Mouse (Mus musculus) forebrain, embryonic 16.5 days (tissue): ENCODE measurements around the gene Plek2. TPM values are rescaled to one million over a fixed set of nuclear protein-coding genes. Genes with fewer than 3 reads are reported as not detected.

Experiments used
- ATAC-seq: fragments of 200-750 bp; cut with Nextera tagmentation; 2 replicates; pipeline ENCODE4 v1.8.0; 2017; ENCODE audit warnings: mild to moderate bottlenecking, moderate library complexity
- H3K27ac ChIP-seq: fragments of 300-500 bp; sonication (generic); 2 replicates; pipeline ENCODE4 v1.5.1; 2014; ENCODE audit warnings: low read length, control low read depth
- H3K27me3 ChIP-seq: fragments of 300-500 bp; sonication (generic); replicated peaks from 2 replicates; pipeline ENCODE4 v1.6.1; 2014; ENCODE audit warnings: low read length; ENCODE audit not compliant: control insufficient read depth, insufficient read depth
- H3K36me3 ChIP-seq: fragments of 300-500 bp; sonication (generic); 2 replicates; pipeline ENCODE4 v1.6.1; 2014; ENCODE audit not compliant: control insufficient read depth, insufficient read depth
- H3K4me1 ChIP-seq: fragments of 300-500 bp; sonication (generic); replicated peaks from 2 replicates; pipeline ENCODE4 v1.6.1; 2014; ENCODE audit warnings: low read length; ENCODE audit not compliant: control insufficient read depth, insufficient read depth
- H3K4me2 ChIP-seq: fragments of 300-500 bp; sonication (generic); 2 replicates; pipeline ENCODE4 v1.6.1; 2014; ENCODE audit warnings: mild to moderate bottlenecking, low read length, control low read depth
- H3K4me3 ChIP-seq: fragments of 300-500 bp; sonication (generic); replicated peaks from 2 replicates; pipeline ENCODE4 v1.5.1; 2014; ENCODE audit warnings: mild to moderate bottlenecking, low read length, control low read depth
- H3K9ac ChIP-seq: fragments of 300-500 bp; sonication (generic); replicated peaks from 2 replicates; pipeline ENCODE4 v1.6.1; 2014; ENCODE audit warnings: low read depth, low read length, control low read depth
- H3K9me3 ChIP-seq: fragments of 300-500 bp; sonication (generic); 2 replicates; pipeline ENCODE4 v1.6.1; 2016; ENCODE audit warnings: low read length; ENCODE audit not compliant: control insufficient read depth
- WGBS: fragments of 180-500 bp; shearing (Covaris S2); extraction: QIAGEN DNeasy Blood & Tissue Kit; methylation state at CpG from one replicate; pipeline ENCODE4 v1.1.7; 2014; 5-methylcytosine and 5-hydroxymethylcytosine counted together
- polyA plus RNA-seq: library from polyadenylated mRNA; unstranded; fragments of >200 nt; fragmentation: Nextera tagmentation; extraction: Ambion mirVana; gene quantifications from 2 replicates; pipeline ENCODE4 v1.2.1, GENCODE M21; 2015

Plek2 gene
- 0.96 and 1.1 TPM in 2 replicates for polyA plus RNA-seq

DNA sequence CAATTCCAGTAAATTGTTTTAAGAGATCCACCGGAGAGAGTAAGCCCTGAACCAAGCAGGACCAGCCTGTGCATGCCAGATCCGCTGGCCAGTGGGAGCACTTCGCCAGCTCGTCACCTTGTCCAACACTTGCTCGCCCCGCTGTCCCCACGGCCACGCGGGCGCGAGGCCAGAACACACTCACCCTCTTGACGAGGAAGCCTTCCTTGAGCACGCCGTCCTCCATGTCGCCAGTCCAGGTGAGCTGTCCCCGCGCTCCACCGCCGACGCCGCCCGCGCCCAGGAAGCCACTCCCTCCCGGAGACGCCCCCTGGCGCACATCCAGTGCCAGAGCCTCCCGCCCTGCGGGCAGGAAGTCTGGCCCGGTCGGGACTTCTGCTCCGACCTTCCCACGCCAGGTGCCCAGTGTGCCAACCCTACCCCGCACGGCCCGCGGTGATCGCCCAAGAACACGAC is at the start of gene Plek2:
Gene Plek2 (minus strand): TSS at position 258 of the 456 bp plus-strand sequence.
- ATAC-seq: no peak
- Histone ChIP-seq H3K36me3 (no peaks in the 10 kb centered on the region), H3K27ac (no peak within 1 kb of the TSS), H3K27me3 (peaks cover 24% of the 10 kb centered on the region), H3K9ac (peak within 1 kb of the TSS; percentile 51), H3K9me3 (no peaks in the 10 kb centered on the region), H3K4me1 (peaks cover 13% of the 10 kb centered on the region), H3K4me3 (peak within 1 kb of the TSS; percentile 47), H3K4me2 (peak within 1 kb of the TSS; percentile 92)
- WGBS: under 1% methylated on average over 38 of the region's 38 CpGs

DNA sequence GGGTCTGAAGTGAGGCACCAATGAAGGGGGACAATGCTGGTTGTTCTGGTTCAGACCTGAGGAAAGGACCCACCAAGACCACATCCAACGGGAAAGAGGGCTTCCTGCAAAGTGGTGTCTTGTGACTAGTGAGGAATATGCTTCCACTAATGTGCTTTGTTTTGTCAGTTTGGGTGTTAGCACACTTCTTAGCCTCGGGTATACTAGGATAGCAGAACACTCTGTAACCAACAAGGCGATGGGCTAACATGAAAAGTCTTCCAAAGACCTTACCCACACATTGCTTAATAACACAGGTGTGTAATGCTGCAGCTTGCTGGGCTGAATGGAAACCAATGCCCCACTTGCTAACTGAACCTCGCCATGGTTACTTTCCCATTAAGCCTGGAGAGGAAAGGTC is 49.6 kb upstream of the Plek2 start:
- no peak overlapping the region for H3K9ac ChIP-seq
- H3K4me3 ChIP-seq: no peak overlapping the region
- peaks cover 11% of the 10 kb centered on the region for H3K9me3 ChIP-seq
- no peaks in the 10 kb centered on the region for H3K27me3 ChIP-seq
- WGBS: 85% methylated on average over 4 of the region's 4 CpGs
- H3K36me3 ChIP-seq: peaks cover under 1% of the 10 kb centered on the region; the same call in 1 of the 2 replicates
- no peak for ATAC-seq
- no peak overlapping the region for H3K4me2 ChIP-seq
- no peaks in the 10 kb centered on the region for H3K4me1 ChIP-seq
- no peak overlapping the region for H3K27ac ChIP-seq

DNA sequence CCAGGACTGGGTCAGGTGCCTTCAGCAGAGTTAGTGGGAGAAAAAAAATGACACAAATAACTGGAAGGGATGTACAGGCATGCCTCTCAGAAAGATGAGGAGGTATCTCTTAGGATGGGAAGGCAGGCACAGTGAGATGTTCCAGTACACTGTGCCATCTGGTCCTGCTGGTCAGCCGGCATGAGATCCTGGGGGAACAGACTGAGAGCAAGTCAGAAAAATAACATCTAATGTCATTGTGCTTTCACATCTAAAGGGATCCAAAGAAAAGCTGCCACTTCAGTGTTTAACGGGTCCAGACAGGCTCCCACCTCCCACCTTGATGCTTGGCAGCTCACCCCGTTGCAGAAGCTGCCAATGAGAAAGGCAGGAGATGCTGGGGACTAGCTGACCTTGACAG is 45.7 kb upstream of the Plek2 start:
- Histone ChIP-seq H3K27ac (no peak overlapping the region), H3K4me3 (no peak overlapping the region), H3K9me3 (peaks cover 11% of the 10 kb centered on the region), H3K36me3 (no peaks in the 10 kb centered on the region), H3K4me1 (no peaks in the 10 kb centered on the region), H3K9ac (no peak overlapping the region), H3K27me3 (no peaks in the 10 kb centered on the region), H3K4me2 (no peak overlapping the region)
- ATAC-seq: no peak
- 48% methylated on average over 3 of the region's 3 CpGs for WGBS

DNA sequence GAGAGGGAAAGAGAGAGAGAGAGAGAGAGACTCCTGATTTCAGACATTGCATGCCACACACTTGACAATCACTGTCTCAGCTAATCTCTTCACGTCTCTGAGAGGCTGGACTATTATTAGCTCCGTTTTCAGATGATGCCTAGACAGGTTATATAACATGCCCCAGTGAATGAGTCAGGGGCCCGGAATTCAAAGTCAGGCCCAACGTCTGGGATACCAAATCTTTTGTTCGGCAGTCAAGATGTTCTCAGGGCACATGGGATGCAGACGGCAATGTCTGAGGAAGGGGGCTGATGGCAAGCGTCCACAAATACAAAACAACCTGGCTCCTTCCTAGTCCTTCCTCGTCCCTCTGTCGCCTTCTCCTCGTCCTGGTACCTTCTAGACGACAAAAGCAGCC is 45.3 kb upstream of the Plek2 start:
- Histone ChIP-seq H3K4me1 (no peaks in the 10 kb centered on the region), H3K27ac (no peak overlapping the region), H3K36me3 (no peaks in the 10 kb centered on the region), H3K9me3 (peaks cover 7% of the 10 kb centered on the region), H3K4me3 (no peak overlapping the region), H3K27me3 (no peaks in the 10 kb centered on the region), H3K9ac (no peak overlapping the region), H3K4me2 (no peak overlapping the region)
- ATAC-seq: no peak
- 62% methylated on average over 11 of the region's 11 CpGs for WGBS

DNA sequence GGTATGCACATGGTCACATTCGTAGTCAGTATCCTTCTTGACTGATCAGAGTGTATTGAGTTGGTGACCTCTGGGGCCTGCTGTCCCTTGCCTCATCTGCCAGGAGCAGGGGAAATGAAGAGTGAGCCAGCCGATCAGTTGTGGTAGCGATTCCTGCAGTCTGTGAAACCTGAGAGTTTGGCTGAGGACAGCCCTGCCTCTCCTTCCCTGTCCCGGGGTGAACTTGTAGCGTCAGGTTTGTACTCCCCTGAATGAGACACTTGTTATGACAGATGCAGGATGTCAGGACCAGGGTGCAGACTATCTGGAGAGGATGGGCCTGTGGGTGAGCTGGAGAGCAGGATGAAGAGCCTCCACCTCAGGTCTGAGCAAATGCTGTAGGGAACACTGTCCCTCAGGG is 40.9 kb upstream of the Plek2 start:
- Histone ChIP-seq H3K4me1 (no peaks in the 10 kb centered on the region), H3K27ac (no peak overlapping the region), H3K4me2 (no peak overlapping the region), H3K9ac (no peak overlapping the region), H3K36me3 (no peaks in the 10 kb centered on the region), H3K9me3 (no peaks in the 10 kb centered on the region), H3K4me3 (no peak overlapping the region), H3K27me3 (no peaks in the 10 kb centered on the region)
- ATAC-seq: no peak
- 82% methylated on average over 5 of the region's 5 CpGs for WGBS

- Histone ChIP-seq H3K36me3 (no peaks in the 10 kb centered on the region), H3K27me3 (no peaks in the 10 kb centered on the region), H3K4me1 (no peaks in the 10 kb centered on the region), H3K27ac (no peak overlapping the region), H3K4me3 (no peak overlapping the region), H3K9me3 (no peaks in the 10 kb centered on the region), H3K9ac (no peak overlapping the region), H3K4me2 (no peak overlapping the region)
- no peak; the same call in 1 of the 2 replicates for ATAC-seq
- WGBS: 85% methylated on average over 6 of the region's 6 CpGs
Observed at GRCm38 (mm10) chr12:78947161-78947560, 40.4 kb upstream of the Plek2 start.

DNA sequence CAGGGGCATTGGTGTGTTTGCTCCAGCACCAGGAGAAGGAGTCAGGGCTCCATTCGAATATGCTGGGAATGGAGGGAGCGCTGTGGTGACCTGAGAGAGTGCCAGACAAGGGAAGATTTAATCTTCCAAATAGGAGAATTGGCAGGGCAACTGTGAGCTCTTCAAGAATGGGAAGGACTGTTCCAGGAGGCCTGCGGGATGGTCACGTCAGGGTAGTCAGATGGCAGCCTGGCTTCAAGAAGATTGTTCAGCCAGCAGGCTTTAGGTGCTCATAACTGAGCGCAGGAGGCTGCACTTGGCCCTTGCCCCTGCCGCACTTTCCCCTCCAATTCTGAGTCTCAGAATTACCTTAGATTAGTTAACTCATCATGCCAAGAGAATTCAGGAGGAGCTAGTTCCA is 36.2 kb upstream of the Plek2 start:
- Histone ChIP-seq H3K9ac (no peak overlapping the region), H3K9me3 (no peaks in the 10 kb centered on the region), H3K4me1 (no peaks in the 10 kb centered on the region), H3K4me3 (no peak overlapping the region), H3K27me3 (no peaks in the 10 kb centered on the region), H3K36me3 (no peaks in the 10 kb centered on the region), H3K4me2 (no peak overlapping the region), H3K27ac (no peak overlapping the region)
- 89% methylated on average over 6 of the region's 6 CpGs for WGBS
- ATAC-seq: no peak

DNA sequence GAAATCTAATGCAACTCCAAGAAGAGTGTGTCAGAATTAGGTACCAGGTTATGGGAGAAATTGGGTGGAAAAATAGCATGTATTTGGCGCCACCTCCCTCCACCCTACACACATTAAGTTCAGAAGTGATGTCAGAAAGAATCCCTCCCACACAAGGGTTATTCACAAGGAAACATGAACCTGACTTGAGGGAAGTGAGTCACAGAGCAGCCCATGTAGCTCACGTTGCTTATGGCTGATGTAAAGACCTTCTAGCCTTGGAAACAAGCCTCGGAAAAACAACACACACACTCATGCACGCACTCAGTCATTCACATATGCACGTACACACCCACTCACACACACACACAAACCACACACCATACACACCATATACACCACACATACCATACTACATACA is 33.3 kb upstream of the Plek2 start:
- Histone ChIP-seq H3K27ac (no peak overlapping the region), H3K9ac (no peak overlapping the region), H3K4me1 (no peaks in the 10 kb centered on the region), H3K27me3 (no peaks in the 10 kb centered on the region), H3K36me3 (no peaks in the 10 kb centered on the region), H3K4me2 (no peak overlapping the region), H3K9me3 (no peaks in the 10 kb centered on the region), H3K4me3 (no peak overlapping the region)
- ATAC-seq: no peak
- WGBS: 91% methylated on average over 5 of the region's 5 CpGs

DNA sequence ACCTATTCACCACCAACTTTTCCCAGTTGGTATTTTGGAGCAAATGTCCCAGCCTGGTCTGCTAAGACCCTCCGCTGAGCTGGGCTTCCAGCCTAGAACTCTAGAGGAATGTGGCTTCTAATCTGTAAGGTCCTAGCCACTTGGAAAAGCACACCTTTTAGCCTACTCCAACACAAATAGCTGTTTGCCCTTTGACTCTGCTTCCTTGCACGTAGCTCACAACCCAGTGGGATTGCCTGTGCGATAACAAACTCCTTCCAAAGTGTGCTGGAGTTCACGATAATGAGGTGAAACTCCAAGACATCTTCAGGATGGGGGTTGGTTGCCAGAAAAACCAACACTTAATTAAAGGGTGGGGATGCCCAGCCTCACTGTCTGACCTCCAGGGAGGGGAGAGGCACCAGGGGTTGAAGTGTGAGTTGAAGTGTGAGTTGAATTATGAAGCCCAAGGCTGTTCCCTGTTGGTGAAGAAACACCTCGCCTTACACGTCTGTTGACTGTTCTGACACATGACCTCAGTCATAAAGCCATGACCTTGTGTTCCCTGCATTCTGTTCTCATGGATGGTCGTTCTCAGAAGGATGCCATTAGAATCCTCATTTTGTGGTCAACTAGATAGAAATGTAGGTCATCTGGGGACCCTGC is 32.8 kb upstream of the Plek2 start:
- Histone ChIP-seq H3K27me3 (no peaks in the 10 kb centered on the region), H3K4me3 (no peak overlapping the region), H3K36me3 (no peaks in the 10 kb centered on the region), H3K4me2 (no peak overlapping the region), H3K9me3 (no peaks in the 10 kb centered on the region), H3K4me1 (no peaks in the 10 kb centered on the region), H3K9ac (no peak overlapping the region), H3K27ac (no peak overlapping the region)
- WGBS: 81% methylated on average over 7 of the region's 7 CpGs
- ATAC-seq: no peak

GRCm38 (mm10) chr12:78936494-78936893 is 29.7 kb upstream of the Plek2 start:
- Histone ChIP-seq H3K4me3 (no peak overlapping the region), H3K27me3 (no peaks in the 10 kb centered on the region), H3K27ac (no peak overlapping the region), H3K4me2 (no peak overlapping the region), H3K36me3 (no peaks in the 10 kb centered on the region), H3K9ac (no peak overlapping the region), H3K9me3 (no peaks in the 10 kb centered on the region), H3K4me1 (no peaks in the 10 kb centered on the region)
- WGBS: 67% methylated on average over 4 of the region's 4 CpGs
- ATAC-seq: no peak
